Comparison of ENCODE assay signal across 13 mouse cellular contexts in the genomic region with DNA sequence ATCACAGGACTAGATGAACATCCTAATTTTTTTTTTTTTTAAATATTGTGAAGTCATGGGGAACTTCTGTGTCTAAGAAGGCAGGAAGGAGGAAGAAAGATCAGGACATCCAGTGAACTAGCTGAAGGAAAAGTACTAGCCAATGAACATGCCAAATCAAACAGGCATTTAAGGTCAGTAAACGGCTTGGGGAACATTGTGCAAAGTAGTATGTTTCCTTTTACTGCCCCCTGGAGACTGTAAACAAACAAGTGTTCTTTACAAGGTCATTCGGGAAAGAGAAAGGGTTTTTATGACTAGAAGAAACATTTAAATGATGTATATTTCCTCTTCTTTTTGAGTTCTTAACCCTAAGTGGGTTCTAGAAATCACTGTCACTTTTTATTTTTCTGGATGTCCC.
DNase-seq lines count a peak whose midpoint lies in the region; ATAC-seq and TF ChIP-seq lines count a peak whose summit lies in the region.
"Had no signal": no experiment of that assay in that cellular context is flagged by ENCODE, and none has a peak within 500 bp of the region (broad histone marks: within the 10 kb centered on the region; RNA-seq: fewer than 3 reads in every experiment).

No protein-coding gene starts in this region.

- H3K79me2 ChIP-seq in MEL (ENCODE audit: control insufficient read depth, insufficient read depth, low read length, poor library complexity) = no peaks in the 10 kb centered on the region

- H3K9ac ChIP-seq in kidney, embryonic 15.5 days = no peak overlapping the region
- H3K9ac ChIP-seq in MEL (ENCODE audit: control insufficient read depth, low read depth, low read length, poor library complexity, severe bottlenecking) = no peak overlapping the region
- H3K9ac ChIP-seq: forebrain, embryonic 13.5 days; hindbrain, embryonic 13.5 days had no signal

- no peaks in the 10 kb centered on the region for H3K9me3 ChIP-seq in kidney, embryonic 15.5 days (replicated peaks)
- no peaks in the 10 kb centered on the region for H3K9me3 ChIP-seq in MEL (replicated peaks; ENCODE audit: insufficient read depth, low read length)
- H3K9me3 ChIP-seq: forebrain, embryonic 13.5 days; hindbrain, embryonic 13.5 days; limb, embryonic 10.5 days had no signal

- no peak for ATAC-seq in kidney, embryonic 15.5 days (replicated peaks; ENCODE audit: low FRiP score)
- ATAC-seq in granulocyte monocyte progenitor cell, adult 5-6 weeks (replicated peaks; ENCODE audit: poor library complexity, severe bottlenecking) = no peak
- ATAC-seq: forebrain, embryonic 13.5 days; intestine, postnatal 0 days had no signal

- TF ChIP-seq CTCF in MEL (IDR thresholded peaks at IDR 0.05 in 2 of 3, conservative IDR thresholded peaks at IDR 0.05 in 1 of 3; ENCODE audit: control insufficient read depth in 1 of 3, insufficient read depth in 1 of 3, low read depth in 2 of 3, low read length in 3 of 3, poor library complexity in 1 of 3, severe bottlenecking in 1 of 3) = peak in 1 of 3 experiments; percentile 15; a peak in 1 of 6 replicates

- no peak overlapping the region for H3K4me2 ChIP-seq in kidney, embryonic 15.5 days
- H3K4me2 ChIP-seq: forebrain, embryonic 13.5 days; hindbrain, embryonic 13.5 days had no signal

- WGBS in kidney, embryonic 15.5 days = 21% methylated on average over 2 of the region's 2 CpGs

- TF ChIP-seq EP300 in MEL (IDR thresholded peaks at IDR 0.05; ENCODE audit: low read depth in 1 of 2, low read length in 2 of 2) = no peak

- no peaks in the 10 kb centered on the region for H3K36me3 ChIP-seq in kidney, embryonic 15.5 days
- H3K36me3 ChIP-seq in MEL (ENCODE audit: control insufficient read depth in 1 of 2, insufficient read depth in 2 of 2, low read length in 2 of 2) = no peaks in the 10 kb centered on the region
- H3K36me3 ChIP-seq: hindbrain, embryonic 13.5 days; limb, embryonic 10.5 days had no signal

- no peak for TF ChIP-seq POLR2A in MEL (IDR thresholded peaks at IDR 0.05; ENCODE audit: control insufficient read depth in 1 of 2, insufficient read depth in 1 of 2, low read depth in 1 of 2, low read length in 2 of 2, poor library complexity in 1 of 2)

- DNase-seq in gastrocnemius, postnatal 25 days = peak; percentile 11
- no peak for DNase-seq in gastrocnemius, postnatal 4 days (ENCODE audit: low spot score in 2 of 2)
- DNase-seq in kidney, postnatal 14 days = peak; percentile 33
- no peak for DNase-seq in MEL (ENCODE audit: low read depth, low spot score)
- DNase-seq in brain, adult 2 months (ENCODE audit: low read depth, low spot score) = peak; percentile 45
- DNase-seq: cerebellum, adult 8-10 months had no signal

- no peak overlapping the region for H3K4me3 ChIP-seq in kidney, embryonic 15.5 days (replicated peaks)
- no peak overlapping the region for H3K4me3 ChIP-seq in MEL (ENCODE audit: control insufficient read depth in 1 of 2, insufficient read depth in 1 of 2, low read depth in 2 of 2, low read length in 2 of 2)
- H3K4me3 ChIP-seq: forebrain, embryonic 13.5 days; hindbrain, embryonic 13.5 days; limb, embryonic 10.5 days; myocyte had no signal

- H3K4me1 ChIP-seq in kidney, embryonic 15.5 days = no peaks in the 10 kb centered on the region
- H3K4me1 ChIP-seq in MEL (ENCODE audit: control insufficient read depth in 1 of 2, insufficient read depth in 2 of 2, low read length in 2 of 2) = no peaks in the 10 kb centered on the region
- H3K4me1 ChIP-seq: forebrain, embryonic 13.5 days; hindbrain, embryonic 13.5 days; limb, embryonic 10.5 days had no signal

- no peaks in the 10 kb centered on the region for H3K27me3 ChIP-seq in kidney, embryonic 15.5 days
- no peaks in the 10 kb centered on the region for H3K27me3 ChIP-seq in MEL (ENCODE audit: control insufficient read depth in 1 of 2, insufficient read depth in 2 of 2, low read length in 2 of 2)
- H3K27me3 ChIP-seq: forebrain, embryonic 13.5 days; hindbrain, embryonic 13.5 days had no signal

- H3K27ac ChIP-seq in kidney, embryonic 15.5 days = no peak overlapping the region
- H3K27ac ChIP-seq in MEL (ENCODE audit: control insufficient read depth, low read depth, low read length) = no peak overlapping the region
- H3K27ac ChIP-seq: forebrain, embryonic 13.5 days; hindbrain, embryonic 13.5 days; limb, embryonic 10.5 days had no signal

- TF ChIP-seq RAD21 in MEL (IDR thresholded peaks at IDR 0.05; ENCODE audit: low read depth, low read length) = peak; percentile 36

TF ChIP-seq in MEL, 35 proteins besides CTCF, POLR2A, EP300 and RAD21:
- TF ChIP-seq HCFC1 (IDR thresholded peaks at IDR 0.05; ENCODE audit: low read depth, low read length) = no peak
- 0 out of 2 replicates have a peak, but pooled peaks have one; percentile 16 for TF ChIP-seq ZC3H11A (IDR thresholded peaks at IDR 0.05; ENCODE audit: low read depth, low read length)
- TF ChIP-seq CHD1 (IDR thresholded peaks at IDR 0.05; ENCODE audit: low read depth, low read length) = no peak
- peak; percentile 30 for TF ChIP-seq SMC3 (IDR thresholded peaks at IDR 0.05; ENCODE audit: low read depth, low read length)
- no peak for TF ChIP-seq UBTF (IDR thresholded peaks at IDR 0.05; ENCODE audit: borderline replicate concordance, insufficient read depth, low read depth, low read length)

Comparison
In these comparisons a context has a peak if more than half of its experiments do, and no peak if none do; other contexts are left out.
1. DNase-seq: peak in gastrocnemius, postnatal 25 days (single experiment), kidney, postnatal 14 days (single experiment) and brain, adult 2 months (single experiment); none in gastrocnemius, postnatal 4 days (0 of 2) and MEL (single experiment).